Mouse (Mus musculus): ENCODE data around the gene Rflnb. TPM values are rescaled to one million over a fixed set of nuclear protein-coding genes. Genes with fewer than 3 reads are reported as not detected.

Gene Rflnb
- polyA plus RNA-seq, 1 experiment from 2014 or later: 3.6 TPM

GRCm38 (mm10) chr11:76059971-76060370 is 32.4 kb upstream of the Rflnb start:
- no peaks in the 10 kb centered on the region for H3K27me3 ChIP-seq (replicated peaks; ENCODE audit: control insufficient read depth, insufficient read depth, low read length)
- H3K9ac ChIP-seq (ENCODE audit: low read length): no peak overlapping the region
- 89% methylated on average over 7 of the region's 7 CpGs for WGBS
- H3K9me3 ChIP-seq (replicated peaks; ENCODE audit: control insufficient read depth, low read length): no peaks in the 10 kb centered on the region
- no peaks in the 10 kb centered on the region for H3K4me1 ChIP-seq (ENCODE audit: control insufficient read depth, insufficient read depth, low read length)
- H3K27ac ChIP-seq (ENCODE audit: low read depth, low read length): no peak overlapping the region
- peaks cover 25% of the 10 kb centered on the region for H3K36me3 ChIP-seq (ENCODE audit: control insufficient read depth, insufficient read depth, low read length)
- H3K4me2 ChIP-seq (ENCODE audit: low read length): no peak overlapping the region
- DNase-seq (ENCODE audit: low spot score): no peak
- no peak overlapping the region for H3K4me3 ChIP-seq (ENCODE audit: low read depth, low read length)
- no peak for ATAC-seq

GRCm38 (mm10) chr11:76056487-76056886 is 28.9 kb upstream of the Rflnb start:
- WGBS: 24% methylated on average over 3 of the region's 3 CpGs
- H3K4me3 ChIP-seq (ENCODE audit: low read depth, low read length): no peak overlapping the region
- ATAC-seq: no peak
- H3K27me3 ChIP-seq (replicated peaks; ENCODE audit: control insufficient read depth, insufficient read depth, low read length): no peaks in the 10 kb centered on the region
- H3K4me2 ChIP-seq (ENCODE audit: low read length): no peak overlapping the region
- H3K36me3 ChIP-seq (ENCODE audit: control insufficient read depth, insufficient read depth, low read length): peaks cover 13% of the 10 kb centered on the region; the same call in 1 of the 2 replicates
- H3K9ac ChIP-seq (ENCODE audit: low read length): no peak overlapping the region
- no peaks in the 10 kb centered on the region for H3K9me3 ChIP-seq (replicated peaks; ENCODE audit: control insufficient read depth, low read length)
- no peaks in the 10 kb centered on the region for H3K4me1 ChIP-seq (ENCODE audit: control insufficient read depth, insufficient read depth, low read length)
- DNase-seq (ENCODE audit: low spot score): peak; percentile 38
- no peak overlapping the region for H3K27ac ChIP-seq (ENCODE audit: low read depth, low read length)

GRCm38 (mm10) chr11:76052496-76052895 is 24.9 kb upstream of the Rflnb start:
- Histone ChIP-seq H3K4me2 (ENCODE audit: low read length) (no peak overlapping the region), H3K4me1 (ENCODE audit: control insufficient read depth, insufficient read depth, low read length) (no peaks in the 10 kb centered on the region), H3K4me3 (ENCODE audit: low read depth, low read length) (no peak overlapping the region), H3K9ac (ENCODE audit: low read length) (no peak overlapping the region), H3K9me3 (replicated peaks; ENCODE audit: control insufficient read depth, low read length) (no peaks in the 10 kb centered on the region), H3K27ac (ENCODE audit: low read depth, low read length) (no peak overlapping the region), H3K36me3 (ENCODE audit: control insufficient read depth, insufficient read depth, low read length) (no peaks in the 10 kb centered on the region), H3K27me3 (replicated peaks; ENCODE audit: control insufficient read depth, insufficient read depth, low read length) (no peaks in the 10 kb centered on the region)
- ATAC-seq: no peak
- 97% methylated on average over 5 of the region's 5 CpGs for WGBS
- DNase-seq (ENCODE audit: low spot score): no peak

GRCm38 (mm10) chr11:76050967-76051512 is 23.5 kb upstream of the Rflnb start:
- H3K4me1 ChIP-seq (ENCODE audit: control insufficient read depth, insufficient read depth, low read length): no peaks in the 10 kb centered on the region
- ATAC-seq: no peak
- WGBS: 38% methylated on average over 5 of the region's 5 CpGs
- no peak overlapping the region for H3K4me3 ChIP-seq (ENCODE audit: low read depth, low read length)
- no peak overlapping the region for H3K4me2 ChIP-seq (ENCODE audit: low read length)
- no peak for DNase-seq (ENCODE audit: low spot score)
- no peaks in the 10 kb centered on the region for H3K9me3 ChIP-seq (replicated peaks; ENCODE audit: control insufficient read depth, low read length)
- H3K9ac ChIP-seq (ENCODE audit: low read length): no peak overlapping the region
- no peak overlapping the region for H3K27ac ChIP-seq (ENCODE audit: low read depth, low read length)
- H3K27me3 ChIP-seq (replicated peaks; ENCODE audit: control insufficient read depth, insufficient read depth, low read length): no peaks in the 10 kb centered on the region
- peaks cover 7% of the 10 kb centered on the region for H3K36me3 ChIP-seq (ENCODE audit: control insufficient read depth, insufficient read depth, low read length)

- H3K27ac ChIP-seq (ENCODE audit: low read depth, low read length): no peak overlapping the region
- no peak overlapping the region for H3K4me3 ChIP-seq (ENCODE audit: low read depth, low read length)
- H3K36me3 ChIP-seq (ENCODE audit: control insufficient read depth, insufficient read depth, low read length): peaks cover 12% of the 10 kb centered on the region
- no peaks in the 10 kb centered on the region for H3K4me1 ChIP-seq (ENCODE audit: control insufficient read depth, insufficient read depth, low read length)
- H3K4me2 ChIP-seq (ENCODE audit: low read length): no peak overlapping the region
- ATAC-seq (no peak), DNase-seq (ENCODE audit: low spot score) (no peak)
- no peaks in the 10 kb centered on the region for H3K27me3 ChIP-seq (replicated peaks; ENCODE audit: control insufficient read depth, insufficient read depth, low read length)
- whole genome bisulfite sequencing: 37% methylated on average over 3 of the region's 3 CpGs
- H3K9me3 ChIP-seq (replicated peaks; ENCODE audit: control insufficient read depth, low read length): no peaks in the 10 kb centered on the region
- no peak overlapping the region for H3K9ac ChIP-seq (ENCODE audit: low read length)
Measured at GRCm38 (mm10) chr11:76050509-76050908, 22.9 kb upstream of the Rflnb start.

GRCm38 (mm10) chr11:76045367-76045766 is 17.8 kb upstream of the Rflnb start:
- no peak overlapping the region for H3K4me2 ChIP-seq (ENCODE audit: low read length)

GRCm38 (mm10) chr11:76044468-76044867 is 16.9 kb upstream of the Rflnb start:
- ATAC-seq: no peak
- no peak for DNase-seq (ENCODE audit: low spot score)
- no peak overlapping the region for H3K9ac ChIP-seq (ENCODE audit: low read length)
- H3K4me1 ChIP-seq (ENCODE audit: control insufficient read depth, insufficient read depth, low read length): 0 out of 2 replicates have a peak, but pooled peaks cover 2% of the 10 kb centered on the region
- H3K36me3 ChIP-seq (ENCODE audit: control insufficient read depth, insufficient read depth, low read length): peaks cover 21% of the 10 kb centered on the region
- 91% methylated on average over 6 of the region's 6 CpGs for WGBS
- H3K9me3 ChIP-seq (replicated peaks; ENCODE audit: control insufficient read depth, low read length): no peaks in the 10 kb centered on the region
- H3K27ac ChIP-seq (ENCODE audit: low read depth, low read length): no peak overlapping the region
- no peak overlapping the region for H3K4me3 ChIP-seq (ENCODE audit: low read depth, low read length)
- no peaks in the 10 kb centered on the region for H3K27me3 ChIP-seq (replicated peaks; ENCODE audit: control insufficient read depth, insufficient read depth, low read length)
- H3K4me2 ChIP-seq (ENCODE audit: low read length): no peak overlapping the region

More at GRCm38 (mm10) chr11:76045367-76045766, 17.8 kb upstream of the Rflnb start:
- Histone ChIP-seq H3K4me3 (ENCODE audit: low read depth, low read length) (no peak overlapping the region), H3K9me3 (replicated peaks; ENCODE audit: control insufficient read depth, low read length) (no peaks in the 10 kb centered on the region), H3K4me1 (ENCODE audit: control insufficient read depth, insufficient read depth, low read length) (0 out of 2 replicates have a peak, but pooled peaks cover 2% of the 10 kb centered on the region), H3K36me3 (ENCODE audit: control insufficient read depth, insufficient read depth, low read length) (peaks cover 21% of the 10 kb centered on the region), H3K27ac (ENCODE audit: low read depth, low read length) (no peak overlapping the region), H3K9ac (ENCODE audit: low read length) (no peak overlapping the region), H3K27me3 (replicated peaks; ENCODE audit: control insufficient read depth, insufficient read depth, low read length) (no peaks in the 10 kb centered on the region)
- WGBS: 84% methylated on average over 6 of the region's 6 CpGs
- no peak for DNase-seq (ENCODE audit: low spot score)
- no peak for ATAC-seq

GRCm38 (mm10) chr11:76042882-76043281 is 15.3 kb upstream of the Rflnb start:
- WGBS: 54% methylated on average over 5 of the region's 5 CpGs
- no peak overlapping the region for H3K4me3 ChIP-seq (ENCODE audit: low read depth, low read length)
- ATAC-seq (no peak), DNase-seq (ENCODE audit: low spot score) (peak; percentile 24)
- H3K27me3 ChIP-seq (replicated peaks; ENCODE audit: control insufficient read depth, insufficient read depth, low read length): no peaks in the 10 kb centered on the region
- H3K27ac ChIP-seq (ENCODE audit: low read depth, low read length): no peak overlapping the region
- no peak overlapping the region for H3K9ac ChIP-seq (ENCODE audit: low read length)
- H3K4me1 ChIP-seq (ENCODE audit: control insufficient read depth, insufficient read depth, low read length): 0 out of 2 replicates have a peak, but pooled peaks cover 2% of the 10 kb centered on the region
- no peak overlapping the region for H3K4me2 ChIP-seq (ENCODE audit: low read length)
- H3K9me3 ChIP-seq (replicated peaks; ENCODE audit: control insufficient read depth, low read length): no peaks in the 10 kb centered on the region
- peaks cover 21% of the 10 kb centered on the region for H3K36me3 ChIP-seq (ENCODE audit: control insufficient read depth, insufficient read depth, low read length)

- DNase-seq (ENCODE audit: low spot score): no peak
Measured at GRCm38 (mm10) chr11:76042041-76042638, 14.6 kb upstream of the Rflnb start.

More at GRCm38 (mm10) chr11:76042041-76042638, 14.6 kb upstream of the Rflnb start:
- Histone ChIP-seq H3K4me2 (ENCODE audit: low read length) (no peak overlapping the region), H3K27me3 (replicated peaks; ENCODE audit: control insufficient read depth, insufficient read depth, low read length) (no peaks in the 10 kb centered on the region), H3K9me3 (replicated peaks; ENCODE audit: control insufficient read depth, low read length) (no peaks in the 10 kb centered on the region), H3K4me1 (ENCODE audit: control insufficient read depth, insufficient read depth, low read length) (0 out of 2 replicates have a peak, but pooled peaks cover 2% of the 10 kb centered on the region), H3K9ac (ENCODE audit: low read length) (no peak overlapping the region), H3K36me3 (ENCODE audit: control insufficient read depth, insufficient read depth, low read length) (peaks cover 21% of the 10 kb centered on the region), H3K4me3 (ENCODE audit: low read depth, low read length) (no peak overlapping the region), H3K27ac (ENCODE audit: low read depth, low read length) (no peak overlapping the region)
- no peak for ATAC-seq
- 72% methylated on average over 10 of the region's 10 CpGs for WGBS
